Mouse (Mus musculus) stomach, embryonic 14.5 days (tissue): ENCODE measurements around the gene F13a1. TPM values are rescaled to one million over a fixed set of nuclear protein-coding genes. Genes with fewer than 3 reads are reported as not detected.

Source experiments
- ATAC-seq: fragments of 200-750 bp; cut with Nextera tagmentation; 2 replicates; pipeline ENCODE4 v1.8.0; 2017; ENCODE audit warnings: low read depth, moderate TSS enrichment; ENCODE audit not compliant: insufficient number of reproducible peaks, insufficient read depth, low FRiP score
- H3K27ac ChIP-seq: fragments of 300-500 bp; sonication (generic); 2 replicates; pipeline ENCODE4 v1.5.1; 2014; ENCODE audit warnings: mild to moderate bottlenecking, low read length, moderate library complexity, mixed read lengths
- H3K27me3 ChIP-seq: fragments of 300-500 bp; sonication (generic); 2 replicates; pipeline ENCODE4 v1.6.1; 2014; ENCODE audit warnings: low read length, control low read depth, mixed read lengths; ENCODE audit not compliant: control insufficient read depth, insufficient read depth
- H3K36me3 ChIP-seq: fragments of 300-500 bp; sonication (generic); 2 replicates; pipeline ENCODE4 v1.6.1; 2014; ENCODE audit warnings: mild to moderate bottlenecking, control low read depth, low read length, moderate library complexity, mixed read lengths; ENCODE audit not compliant: control insufficient read depth, insufficient read depth
- H3K4me1 ChIP-seq: fragments of 300-500 bp; sonication (generic); 2 replicates; pipeline ENCODE4 v1.6.1; 2014; ENCODE audit warnings: low read length, control low read depth, mixed read lengths; ENCODE audit not compliant: control insufficient read depth, insufficient read depth
- H3K4me2 ChIP-seq: fragments of 300-500 bp; sonication (generic); replicated peaks from 2 replicates; pipeline ENCODE4 v1.6.1; 2014; ENCODE audit warnings: low read depth, low read length, control low read depth
- H3K4me3 ChIP-seq: fragments of 300-500 bp; sonication (generic); 2 replicates; pipeline ENCODE4 v1.5.1; 2014; ENCODE audit warnings: low read depth, low read length, control low read depth
- H3K9ac ChIP-seq: fragments of 300-500 bp; sonication (generic); replicated peaks from 2 replicates; pipeline ENCODE4 v1.6.1; 2014; ENCODE audit warnings: low read depth, mild to moderate bottlenecking, control low read depth, low read length, moderate library complexity, mixed read lengths
- H3K9me3 ChIP-seq: fragments of 300-500 bp; sonication (generic); 2 replicates; pipeline ENCODE4 v1.6.1; 2016; ENCODE audit warnings: low read depth, low read length, control low read depth; ENCODE audit not compliant: control insufficient read depth
- WGBS: fragments of 180-500 bp; shearing (Covaris S2); extraction: QIAGEN DNeasy Blood & Tissue Kit; methylation state at CpG from one replicate; pipeline ENCODE4 v1.1.7; 2014; 5-methylcytosine and 5-hydroxymethylcytosine counted together
- polyA plus RNA-seq: library from polyadenylated mRNA; unstranded; fragments of >200 nt; fragmentation: Nextera tagmentation; extraction: Ambion mirVana; gene quantifications from 2 replicates; pipeline ENCODE4 v1.2.1, GENCODE M21; 2014

Gene F13a1
- polyA plus RNA-seq, 1 experiment from 2014 or later, result 12.8 TPM

DNA sequence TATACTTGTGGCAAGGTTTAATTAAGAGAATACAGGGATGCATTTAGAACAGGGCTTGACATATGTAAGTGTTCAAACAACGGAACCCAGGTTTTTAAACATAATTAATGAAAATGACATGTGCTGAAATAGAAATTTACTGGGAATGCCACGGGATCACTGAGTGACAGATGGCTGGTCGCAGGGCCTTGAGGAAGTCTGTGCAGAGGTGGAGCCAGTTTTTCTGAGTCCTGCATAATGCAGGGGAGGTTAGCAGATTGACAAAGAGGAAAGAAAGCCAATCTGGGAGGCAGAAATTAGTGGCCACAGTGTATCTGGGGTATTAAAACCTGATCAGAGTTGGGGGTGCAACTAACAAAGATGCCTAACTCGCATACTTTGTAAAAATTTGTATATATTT is 130.3 kb downstream of the F13a1 start:
- H3K4me1 ChIP-seq, result no peaks in the 10 kb centered on the region
- H3K36me3 ChIP-seq, result no peaks in the 10 kb centered on the region
- H3K9ac ChIP-seq, result no peak overlapping the region
- no peak for ATAC-seq
- no peak overlapping the region for H3K4me2 ChIP-seq
- H3K4me3 ChIP-seq, result no peak overlapping the region
- H3K27me3 ChIP-seq, result no peaks in the 10 kb centered on the region
- H3K27ac ChIP-seq, result no peak overlapping the region
- WGBS, result 60% methylated on average over 4 of the region's 4 CpGs
- H3K9me3 ChIP-seq, result no peaks in the 10 kb centered on the region

GRCm38 (mm10) chr13:36903885-36904284 is 146.2 kb downstream of the F13a1 start:
- H3K9ac ChIP-seq, result no peak overlapping the region
- no peaks in the 10 kb centered on the region for H3K27me3 ChIP-seq
- H3K4me1 ChIP-seq, result no peaks in the 10 kb centered on the region
- H3K4me2 ChIP-seq, result no peak overlapping the region
- WGBS, result 56% methylated on average over 4 of the region's 4 CpGs
- H3K4me3 ChIP-seq, result no peak overlapping the region
- no peaks in the 10 kb centered on the region for H3K9me3 ChIP-seq
- ATAC-seq, result no peak
- H3K27ac ChIP-seq, result no peak overlapping the region
- no peaks in the 10 kb centered on the region for H3K36me3 ChIP-seq

- no peaks in the 10 kb centered on the region for H3K27me3 ChIP-seq
- no peaks in the 10 kb centered on the region for H3K9me3 ChIP-seq
- no peaks in the 10 kb centered on the region for H3K4me1 ChIP-seq
- H3K36me3 ChIP-seq, result no peaks in the 10 kb centered on the region
- no peak overlapping the region for H3K4me3 ChIP-seq
- no peak overlapping the region for H3K4me2 ChIP-seq
- WGBS, result 44% methylated on average over 1 of the region's 1 CpGs
- no peak overlapping the region for H3K27ac ChIP-seq
- no peak for ATAC-seq
- H3K9ac ChIP-seq, result no peak overlapping the region
Measured at GRCm38 (mm10) chr13:36903447-36903846, 146.6 kb downstream of the F13a1 start.

DNA sequence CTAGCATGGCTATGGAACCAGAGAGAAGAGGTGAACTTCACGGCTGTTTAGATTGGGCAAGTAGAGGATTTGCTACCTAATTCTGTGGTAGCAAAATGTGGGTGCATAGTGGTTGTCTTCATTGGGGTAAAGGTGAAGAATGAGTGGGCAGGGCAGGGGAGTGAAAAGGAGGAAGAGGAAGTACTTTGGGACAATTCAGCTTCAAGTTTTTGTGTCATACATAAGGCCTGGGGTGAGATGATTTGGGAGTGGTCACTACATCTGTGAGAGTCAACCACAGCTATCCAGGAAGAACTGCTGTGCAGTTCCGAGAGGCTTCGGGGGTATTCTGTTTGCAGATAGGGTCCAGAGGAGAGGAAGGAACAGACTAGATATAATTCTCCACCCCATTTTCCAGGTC is 148.4 kb downstream of the F13a1 start:
- H3K27ac ChIP-seq, result no peak overlapping the region
- no peak overlapping the region for H3K4me3 ChIP-seq
- H3K9me3 ChIP-seq, result no peaks in the 10 kb centered on the region
- H3K4me2 ChIP-seq, result no peak overlapping the region
- H3K27me3 ChIP-seq, result no peaks in the 10 kb centered on the region
- H3K36me3 ChIP-seq, result no peaks in the 10 kb centered on the region
- ATAC-seq, result no peak
- 75% methylated on average over 3 of the region's 3 CpGs for WGBS
- no peaks in the 10 kb centered on the region for H3K4me1 ChIP-seq
- H3K9ac ChIP-seq, result no peak overlapping the region

DNA sequence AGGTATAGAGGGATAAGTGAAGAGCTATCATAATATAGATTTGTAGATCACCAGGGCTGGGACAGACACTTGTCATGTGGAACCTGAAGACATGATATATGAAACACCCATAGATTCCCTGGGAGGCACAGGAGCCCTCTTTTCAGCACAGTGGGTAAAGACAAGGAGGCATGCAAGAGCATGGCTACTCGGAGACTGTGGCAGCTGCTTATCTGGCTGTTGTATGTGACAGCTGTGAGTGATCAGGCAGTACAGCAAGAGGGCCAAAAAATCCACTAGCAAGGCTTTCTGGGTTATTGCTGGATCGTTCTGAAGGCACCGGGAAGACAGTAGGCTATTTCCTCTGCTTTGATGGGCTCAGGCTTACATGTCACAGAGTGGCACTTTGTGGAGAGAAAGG is 149.0 kb downstream of the F13a1 start:
- Histone ChIP-seq H3K4me2 (no peak overlapping the region), H3K27me3 (no peaks in the 10 kb centered on the region), H3K4me1 (no peaks in the 10 kb centered on the region), H3K4me3 (no peak overlapping the region), H3K9ac (no peak overlapping the region), H3K27ac (no peak overlapping the region), H3K9me3 (no peaks in the 10 kb centered on the region), H3K36me3 (no peaks in the 10 kb centered on the region)
- ATAC-seq, result no peak
- WGBS, result 50% methylated on average over 3 of the region's 3 CpGs

GRCm38 (mm10) chr13:36896061-36896460 is 154.0 kb downstream of the F13a1 start:
- no peak overlapping the region for H3K27ac ChIP-seq
- H3K36me3 ChIP-seq, result no peaks in the 10 kb centered on the region
- H3K4me1 ChIP-seq, result no peaks in the 10 kb centered on the region
- ATAC-seq, result no peak
- no peak overlapping the region for H3K9ac ChIP-seq
- WGBS, result 43% methylated on average over 3 of the region's 3 CpGs
- H3K9me3 ChIP-seq, result no peaks in the 10 kb centered on the region
- no peaks in the 10 kb centered on the region for H3K27me3 ChIP-seq
- H3K4me3 ChIP-seq, result no peak overlapping the region
- H3K4me2 ChIP-seq, result no peak overlapping the region

GRCm38 (mm10) chr13:36893762-36894161 is 156.3 kb downstream of the F13a1 start:
- no peaks in the 10 kb centered on the region for H3K27me3 ChIP-seq

GRCm38 (mm10) chr13:36892216-36892615 is 157.8 kb downstream of the F13a1 start:
- Histone ChIP-seq H3K4me2 (no peak overlapping the region), H3K36me3 (no peaks in the 10 kb centered on the region), H3K27me3 (no peaks in the 10 kb centered on the region), H3K9ac (no peak overlapping the region), H3K4me3 (no peak overlapping the region), H3K4me1 (no peaks in the 10 kb centered on the region), H3K9me3 (no peaks in the 10 kb centered on the region), H3K27ac (no peak overlapping the region)
- ATAC-seq, result no peak
- WGBS, result 82% methylated on average over 1 of the region's 1 CpGs

More at GRCm38 (mm10) chr13:36893762-36894161, 156.3 kb downstream of the F13a1 start:
- no peak overlapping the region for H3K9ac ChIP-seq
- no peak for ATAC-seq
- 93% methylated on average over 3 of the region's 3 CpGs for WGBS
- H3K36me3 ChIP-seq, result no peaks in the 10 kb centered on the region
- no peak overlapping the region for H3K4me3 ChIP-seq
- no peak overlapping the region for H3K4me2 ChIP-seq
- no peaks in the 10 kb centered on the region for H3K9me3 ChIP-seq
- no peaks in the 10 kb centered on the region for H3K4me1 ChIP-seq
- no peak overlapping the region for H3K27ac ChIP-seq

GRCm38 (mm10) chr13:36885973-36886372 is 164.1 kb downstream of the F13a1 start:
- 83% methylated on average over 7 of the region's 7 CpGs for WGBS
- no peak overlapping the region for H3K4me3 ChIP-seq
- no peak overlapping the region for H3K4me2 ChIP-seq
- H3K27ac ChIP-seq, result no peak overlapping the region
- no peaks in the 10 kb centered on the region for H3K36me3 ChIP-seq
- no peaks in the 10 kb centered on the region for H3K9me3 ChIP-seq
- H3K27me3 ChIP-seq, result no peaks in the 10 kb centered on the region
- no peak for ATAC-seq
- no peaks in the 10 kb centered on the region for H3K4me1 ChIP-seq
- H3K9ac ChIP-seq, result no peak overlapping the region
